Mouse (Mus musculus): Measurements from ENCODE around the gene Chrna3. TPM values are rescaled to one million over a fixed set of nuclear protein-coding genes. Genes with fewer than 3 reads are reported as not detected.

Gene Chrna3
- total and polyA plus RNA-seq, 3 experiments: not detected

- Histone ChIP-seq H3K27ac (ENCODE audit: control insufficient read depth, low read depth, low read length) (no peak overlapping the region), H3K27me3 (ENCODE audit: control insufficient read depth in 1 of 2, insufficient read depth in 2 of 2, low read length in 2 of 2) (peaks cover 0 to 3% of the 10 kb centered on the region in 2 experiments; a peak in 3 of 4 replicates), H3K36me3 (ENCODE audit: control insufficient read depth in 1 of 2, insufficient read depth in 2 of 2, low read length in 2 of 2) (0 out of 4 replicates have a peak, but pooled peaks cover 0 to 2% of the 10 kb centered on the region in 2 experiments), H3K4me1 (ENCODE audit: control insufficient read depth in 1 of 2, insufficient read depth in 2 of 2, low read length in 2 of 2) (peaks cover 0 to 4% of the 10 kb centered on the region in 2 experiments; a peak in 2 of 4 replicates), H3K4me3 (ENCODE audit: control insufficient read depth in 1 of 2, insufficient read depth in 1 of 2, low read depth in 2 of 2, low read length in 2 of 2) (no peak overlapping the region), H3K9me3 (replicated peaks; ENCODE audit: insufficient read depth, low read length) (no peaks in the 10 kb centered on the region), H3K9ac (ENCODE audit: control insufficient read depth, low read depth, low read length, poor library complexity, severe bottlenecking) (no peak overlapping the region), H3K79me2 (ENCODE audit: control insufficient read depth, insufficient read depth, low read length, poor library complexity) (no peaks in the 10 kb centered on the region)
- TF ChIP-seq CHD1 (IDR thresholded peaks at IDR 0.05; ENCODE audit: low read depth, low read length) (no peak), CTCF (IDR thresholded peaks at IDR 0.05 in 2 of 3, conservative IDR thresholded peaks at IDR 0.05 in 1 of 3; ENCODE audit: control insufficient read depth in 1 of 3, insufficient read depth in 1 of 3, low read depth in 2 of 3, low read length in 3 of 3, poor library complexity in 1 of 3, severe bottlenecking in 1 of 3) (no peak), E2F4 (IDR thresholded peaks at IDR 0.05; ENCODE audit: borderline replicate concordance, low read depth, low read length) (no peak)
- DNase-seq (ENCODE audit: low read depth, low spot score): no peak
Observed at GRCm38 (mm10) chr9:54994381-54994780, 32.0 kb downstream of the Chrna3 start.

GRCm38 (mm10) chr9:54990362-54990761 lies 36.0 kb downstream of the Chrna3 start:
- peaks cover 2 to 6% of the 10 kb centered on the region in 2 experiments; a peak in 2 of 4 replicates for H3K27me3 ChIP-seq (ENCODE audit: control insufficient read depth in 1 of 2, insufficient read depth in 2 of 2, low read length in 2 of 2)
- no peak overlapping the region for H3K27ac ChIP-seq (ENCODE audit: control insufficient read depth, low read depth, low read length)
- no peaks in the 10 kb centered on the region for H3K79me2 ChIP-seq (ENCODE audit: control insufficient read depth, insufficient read depth, low read length, poor library complexity)
- H3K4me3 ChIP-seq (ENCODE audit: control insufficient read depth in 1 of 2, insufficient read depth in 1 of 2, low read depth in 2 of 2, low read length in 2 of 2): no peak overlapping the region
- no peaks in the 10 kb centered on the region for H3K36me3 ChIP-seq (ENCODE audit: control insufficient read depth in 1 of 2, insufficient read depth in 2 of 2, low read length in 2 of 2)
- TF ChIP-seq USF1 (IDR thresholded peaks at IDR 0.05; ENCODE audit: low read depth, low read length): no peak
- no peak for TF ChIP-seq CHD2 (IDR thresholded peaks at IDR 0.05; ENCODE audit: low read length)
- TF ChIP-seq EP300 (IDR thresholded peaks at IDR 0.05; ENCODE audit: low read depth in 1 of 2, low read length in 2 of 2): no peak
- no peak for TF ChIP-seq KAT2A (conservative IDR thresholded peaks at IDR 0.05; ENCODE audit: low read depth, low read length)
- no peak for TF ChIP-seq E2F4 (IDR thresholded peaks at IDR 0.05; ENCODE audit: borderline replicate concordance, low read depth, low read length)
- no peak for DNase-seq (ENCODE audit: low read depth, low spot score)
- no peak overlapping the region for H3K9ac ChIP-seq (ENCODE audit: control insufficient read depth, low read depth, low read length, poor library complexity, severe bottlenecking)
- no peaks in the 10 kb centered on the region for H3K9me3 ChIP-seq (replicated peaks; ENCODE audit: insufficient read depth, low read length)
- H3K4me1 ChIP-seq (ENCODE audit: control insufficient read depth in 1 of 2, insufficient read depth in 2 of 2, low read length in 2 of 2): peaks cover 0 to under 1% of the 10 kb centered on the region in 2 experiments; a peak in 2 of 4 replicates

- Histone ChIP-seq H3K27ac (ENCODE audit: control insufficient read depth, low read depth, low read length) (no peak overlapping the region), H3K9me3 (replicated peaks; ENCODE audit: insufficient read depth, low read length) (no peaks in the 10 kb centered on the region), H3K79me2 (ENCODE audit: control insufficient read depth, insufficient read depth, low read length, poor library complexity) (no peaks in the 10 kb centered on the region), H3K4me3 (ENCODE audit: control insufficient read depth in 1 of 2, insufficient read depth in 1 of 2, low read depth in 2 of 2, low read length in 2 of 2) (no peak overlapping the region), H3K4me1 (ENCODE audit: control insufficient read depth in 1 of 2, insufficient read depth in 2 of 2, low read length in 2 of 2) (no peaks in the 10 kb centered on the region), H3K27me3 (ENCODE audit: control insufficient read depth in 1 of 2, insufficient read depth in 2 of 2, low read length in 2 of 2) (peaks cover 3 to 9% of the 10 kb centered on the region in 2 experiments), H3K9ac (ENCODE audit: control insufficient read depth, low read depth, low read length, poor library complexity, severe bottlenecking) (no peak overlapping the region), H3K36me3 (ENCODE audit: control insufficient read depth in 1 of 2, insufficient read depth in 2 of 2, low read length in 2 of 2) (no peaks in the 10 kb centered on the region)
- TF ChIP-seq USF2 (IDR thresholded peaks at IDR 0.05; ENCODE audit: borderline replicate concordance in 1 of 2, insufficient read depth in 1 of 2, low read depth in 1 of 2, low read length in 2 of 2) (no peak), MEF2A (IDR thresholded peaks at IDR 0.05; ENCODE audit: extremely low read depth, insufficient replicate concordance, low read depth, low read length, poor library complexity, severe bottlenecking) (no peak), CTCF (IDR thresholded peaks at IDR 0.05 in 2 of 3, conservative IDR thresholded peaks at IDR 0.05 in 1 of 3; ENCODE audit: control insufficient read depth in 1 of 3, insufficient read depth in 1 of 3, low read depth in 2 of 3, low read length in 3 of 3, poor library complexity in 1 of 3, severe bottlenecking in 1 of 3) (no peak), CHD1 (IDR thresholded peaks at IDR 0.05; ENCODE audit: low read depth, low read length) (no peak), POLR2A (IDR thresholded peaks at IDR 0.05; ENCODE audit: control insufficient read depth in 1 of 2, insufficient read depth in 1 of 2, low read depth in 1 of 2, low read length in 2 of 2, poor library complexity in 1 of 2) (no peak), ZC3H11A (IDR thresholded peaks at IDR 0.05; ENCODE audit: low read depth, low read length) (no peak), POLR2AphosphoS5 (IDR thresholded peaks at IDR 0.05; ENCODE audit: borderline replicate concordance, low read depth, low read length) (no peak)
- DNase-seq (ENCODE audit: low read depth, low spot score): no peak
Observed at GRCm38 (mm10) chr9:54982401-54982800, 44.0 kb downstream of the Chrna3 start.

All from MEL (cell line).